Mouse (Mus musculus) adrenal gland, postnatal 4 days (tissue): Measurements from ENCODE around the gene Clip3. TPM values are rescaled to one million over a fixed set of nuclear protein-coding genes. Genes with fewer than 3 reads are reported as not detected.
A peak's percentile ranks its signal among the peaks of the same experiment; 100 is the strongest.

ENCODE experiments used
- DNase-seq, 2 experiments: peaks; one replicate each; pipeline ENCODE4 v3.0.0; 2021 to 2022; ENCODE audit warnings: low spot score in 2 of 2, mixed read lengths in 2 of 2
- long read RNA-seq, 2 experiments: library from polyadenylated mRNA; stranded (forward); transcript quantifications; one replicate each; pipeline ENCODE4 v2.0.0; 2021
- total RNA-seq, 2 experiments: library from RNA; stranded (reverse); gene quantifications; 2 replicates each; pipeline ENCODE4 v1.2.3; 2021

The Clip3 gene
- total RNA-seq: 10 to 100 TPM; 50.8 to 59.8 TPM
- long read RNA-seq, experiment 1, partial matches to known transcripts: 1 of 5 reads
- long read RNA-seq, experiment 1, other reads (novel, unspliced or antisense): 4 of 5 reads
- long read RNA-seq, experiment 2, partial matches to known transcripts: 2 of 7 reads
- long read RNA-seq, experiment 2, other reads (novel, unspliced or antisense): 5 of 7 reads

DNA sequence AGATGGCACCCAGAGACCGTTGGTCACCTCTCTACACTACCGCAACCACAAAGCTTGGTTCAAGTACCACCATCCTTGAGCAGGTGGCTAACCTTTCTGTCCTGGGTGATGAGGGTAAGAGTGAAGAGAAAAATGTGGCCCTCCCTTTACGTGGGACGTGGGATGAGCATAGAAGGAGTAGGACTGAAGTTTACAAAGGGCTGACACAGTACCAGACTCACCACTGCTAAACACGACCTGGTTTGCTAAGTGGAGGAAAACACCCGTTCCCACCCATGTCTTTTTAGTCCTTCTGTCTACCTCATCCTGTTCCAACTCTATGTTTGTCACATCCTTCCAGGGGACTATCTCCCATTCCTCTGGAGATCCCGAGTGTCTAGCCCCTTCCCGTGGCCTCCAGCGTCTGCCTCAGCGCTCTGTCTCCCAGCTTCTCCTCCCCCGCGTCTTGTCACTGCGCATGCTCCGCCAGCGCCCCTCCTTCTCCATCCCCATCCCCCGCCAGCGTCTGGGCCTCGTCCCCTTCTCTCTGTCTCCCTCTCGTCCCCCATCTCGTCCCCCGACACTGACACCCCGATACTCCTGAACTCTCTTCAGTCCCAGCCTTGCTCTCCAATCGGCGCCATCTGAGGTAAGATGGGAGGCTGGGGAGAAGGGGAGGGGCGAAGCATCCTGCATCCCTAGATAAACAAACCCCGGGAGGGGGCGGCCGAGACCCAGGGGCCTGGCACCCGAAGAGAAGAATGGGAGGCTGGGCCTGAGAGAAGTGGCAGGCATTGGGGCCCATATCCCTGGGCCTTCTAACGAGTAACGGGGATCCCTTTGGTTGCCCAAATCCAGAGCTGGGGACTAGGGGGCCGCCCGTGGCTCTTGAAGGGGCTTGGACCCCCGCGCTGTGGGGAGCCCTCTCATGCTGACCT lies at the start of gene Clip3:
Clip3 (plus strand) TSS at position 514 of the 917 bp plus-strand sequence.
- peak in 1 of 2 experiments; percentile 37 for DNase-seq

DNA sequence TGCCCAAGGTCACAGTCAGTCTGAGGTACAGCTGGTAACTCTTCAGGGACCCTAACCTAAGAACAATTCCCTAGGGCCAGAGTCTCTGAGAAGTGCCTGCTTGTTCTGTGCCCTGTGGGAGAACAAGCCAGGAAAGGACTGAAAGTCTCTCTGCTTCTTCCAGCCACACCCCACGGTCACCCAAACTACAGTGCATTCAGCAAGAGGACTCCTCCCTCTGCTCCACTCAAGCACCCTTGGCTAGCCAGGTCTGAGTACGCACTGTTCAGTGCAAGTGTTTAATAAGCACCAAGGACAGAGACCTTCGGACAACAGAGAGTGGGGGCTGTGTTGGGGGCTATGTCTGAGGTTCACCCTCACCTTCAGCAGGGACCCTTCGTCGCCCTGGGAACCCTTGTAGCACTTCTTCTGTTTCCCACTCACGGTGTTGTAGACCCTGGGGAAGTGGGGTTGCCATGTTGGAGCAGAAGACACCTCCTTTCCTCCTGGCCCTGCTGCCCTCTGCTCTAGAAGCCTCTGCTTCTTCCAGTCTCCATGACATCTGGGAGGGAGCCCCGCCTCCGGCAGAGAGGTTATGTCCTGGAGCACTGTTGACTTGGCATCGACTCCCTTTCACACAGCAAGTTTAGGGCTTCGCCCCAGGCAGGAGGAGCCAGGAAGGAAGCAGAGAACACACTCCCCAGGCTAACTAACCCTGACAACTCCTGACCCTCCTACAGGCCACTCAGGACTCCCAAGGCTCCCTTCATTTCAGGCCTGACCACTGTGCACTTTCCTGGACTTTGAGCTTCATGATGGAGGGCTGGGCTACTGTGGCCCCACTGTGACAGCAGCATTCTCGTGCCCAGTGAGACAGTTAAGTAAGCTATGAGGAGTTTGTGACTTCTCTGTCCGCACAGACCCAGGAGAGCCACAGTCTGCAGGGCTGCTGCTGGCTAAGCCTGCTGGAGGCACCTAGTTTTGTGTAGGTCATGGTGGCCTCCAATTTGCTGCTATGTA lies 39.3 kb upstream of the Clip3 start:
- no peak for DNase-seq

DNA sequence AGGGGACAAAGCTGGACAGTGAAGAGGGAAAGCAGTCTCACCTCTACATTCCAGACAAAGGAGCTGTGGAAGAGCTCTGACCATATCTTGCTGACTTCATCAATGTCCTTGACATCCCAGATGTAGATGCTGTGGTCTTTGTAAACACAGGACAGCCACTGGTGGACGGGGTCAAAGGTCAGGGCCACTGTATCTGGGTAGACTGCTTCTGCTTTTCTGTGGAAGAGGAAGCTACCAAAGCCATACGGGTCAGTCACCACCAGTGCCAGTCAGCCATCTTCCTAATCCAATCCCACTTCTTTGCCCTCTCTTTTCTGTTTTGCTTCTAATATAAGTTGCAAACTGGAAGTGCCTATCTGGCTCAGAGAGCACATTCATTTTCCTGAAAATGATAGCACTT lies 26.5 kb upstream of the Clip3 start:
- DNase-seq: no peak

DNA sequence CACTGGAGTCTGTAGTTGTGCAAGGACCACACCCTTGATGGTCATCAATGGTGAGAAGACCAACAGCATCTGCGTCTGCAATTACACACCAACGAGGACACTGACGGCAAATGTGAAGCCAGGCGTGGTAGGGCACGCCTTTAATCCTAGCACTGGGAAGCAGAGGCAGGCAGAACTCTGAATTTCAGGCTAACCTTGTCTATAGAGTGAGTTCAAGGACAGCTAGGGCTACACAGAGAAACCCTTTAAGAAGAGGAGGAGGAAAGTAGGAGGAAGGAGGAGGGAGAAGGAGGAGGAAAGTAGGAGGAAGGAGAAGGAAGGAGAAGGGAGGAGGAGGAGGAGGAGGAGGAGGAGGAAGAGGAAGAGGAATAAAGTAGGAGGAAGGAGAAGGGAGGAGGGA lies 26.0 kb upstream of the Clip3 start:
- no peak for DNase-seq

DNA sequence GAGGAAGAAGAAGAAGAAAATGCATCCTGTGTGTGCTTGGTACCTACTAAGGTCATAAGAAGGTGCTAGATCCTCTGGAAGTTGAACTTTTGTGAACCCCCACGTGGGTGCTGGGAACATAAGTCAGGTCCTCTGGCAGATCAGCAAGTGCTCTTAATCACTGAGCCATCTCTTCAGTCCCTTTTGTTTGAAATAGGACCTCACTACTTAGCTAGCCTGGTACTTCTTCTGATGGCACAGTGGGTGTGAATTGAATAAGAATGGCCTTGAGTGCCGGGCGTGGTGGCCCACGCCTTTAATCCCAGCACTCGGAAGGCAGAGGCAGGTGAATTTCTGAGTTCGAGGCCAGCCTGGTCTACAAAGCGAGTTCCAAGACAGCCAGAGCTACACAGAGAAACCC lies 25.6 kb upstream of the Clip3 start:
- no peak for DNase-seq

DNA sequence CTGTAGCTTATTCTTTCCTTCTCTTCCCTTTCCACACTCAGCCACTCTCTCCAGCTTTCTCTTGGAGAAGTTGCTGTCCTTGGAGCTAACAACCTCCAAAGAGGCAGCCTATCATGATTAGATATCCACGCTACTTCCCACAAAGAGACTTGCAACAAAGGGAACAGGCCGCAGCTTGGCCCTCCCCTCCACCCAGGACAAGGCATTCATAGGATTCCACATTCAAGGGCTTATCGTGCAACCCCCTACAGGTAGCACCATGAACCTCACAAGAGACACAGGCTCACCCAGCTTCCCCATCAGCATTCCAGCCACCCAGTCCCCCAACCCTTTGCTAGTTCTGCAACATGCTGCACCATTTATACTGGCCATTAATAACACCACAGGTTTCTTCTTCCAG lies 24.7 kb upstream of the Clip3 start:
- no peak for DNase-seq

DNA sequence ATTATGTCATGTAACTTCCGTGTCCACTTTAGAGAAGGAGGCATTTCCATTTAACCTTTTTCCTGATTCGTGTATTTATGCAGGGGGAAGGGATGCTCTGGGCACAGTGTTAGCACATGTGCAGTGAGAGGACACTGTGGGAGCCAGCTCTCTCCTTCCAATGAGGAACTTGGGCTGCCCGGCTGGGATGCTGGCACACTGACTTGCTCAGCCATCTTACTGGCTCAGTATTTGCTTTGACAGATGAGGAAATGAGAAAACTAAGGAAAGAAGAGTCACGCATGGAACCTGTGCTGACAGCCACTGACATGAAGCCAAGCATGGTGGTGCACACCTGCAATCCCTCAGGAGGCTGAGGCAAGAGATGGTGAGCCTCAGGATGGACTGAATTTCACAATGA lies 21.9 kb upstream of the Clip3 start:
- no peak for DNase-seq

DNA sequence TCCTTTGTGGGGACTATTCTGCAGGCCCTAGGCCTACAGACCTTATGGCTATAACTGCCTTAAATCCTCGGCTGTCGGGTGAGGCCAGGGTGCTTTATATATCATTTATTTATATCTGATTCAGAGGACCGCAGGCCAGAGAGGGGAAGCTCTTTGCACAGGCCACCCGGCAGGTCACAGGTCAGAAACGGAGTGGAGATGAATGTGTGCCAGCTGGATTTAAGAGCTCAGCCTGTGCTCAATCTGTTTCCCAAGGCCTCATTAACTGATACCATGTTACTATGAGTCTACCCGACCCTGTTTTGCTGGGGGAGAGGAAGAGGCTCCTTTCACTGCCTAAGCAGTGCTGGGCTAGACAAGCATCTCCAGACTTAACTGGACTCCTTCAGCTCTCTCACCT lies 17.1 kb upstream of the Clip3 start:
- no peak for DNase-seq

DNA sequence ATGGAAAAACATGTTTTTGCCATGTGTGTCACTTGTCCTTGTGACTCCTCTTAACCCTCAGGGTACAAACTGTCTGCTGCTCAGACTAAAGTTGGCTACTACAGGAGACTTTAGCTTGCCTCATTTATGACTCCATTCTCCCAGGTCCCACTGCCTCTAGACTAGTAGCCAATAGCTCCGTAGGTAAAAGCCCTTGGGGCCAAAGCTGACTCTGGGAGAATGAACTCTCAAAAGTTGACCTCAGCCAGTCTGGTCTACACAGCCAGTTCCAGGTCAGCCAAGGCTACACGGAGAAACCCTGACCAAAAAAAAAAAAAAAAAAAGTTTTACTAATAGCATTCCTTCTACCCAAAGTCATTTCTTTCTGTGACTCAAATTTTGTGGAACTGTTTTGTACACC lies 12.6 kb upstream of the Clip3 start:
- no peak for DNase-seq

DNA sequence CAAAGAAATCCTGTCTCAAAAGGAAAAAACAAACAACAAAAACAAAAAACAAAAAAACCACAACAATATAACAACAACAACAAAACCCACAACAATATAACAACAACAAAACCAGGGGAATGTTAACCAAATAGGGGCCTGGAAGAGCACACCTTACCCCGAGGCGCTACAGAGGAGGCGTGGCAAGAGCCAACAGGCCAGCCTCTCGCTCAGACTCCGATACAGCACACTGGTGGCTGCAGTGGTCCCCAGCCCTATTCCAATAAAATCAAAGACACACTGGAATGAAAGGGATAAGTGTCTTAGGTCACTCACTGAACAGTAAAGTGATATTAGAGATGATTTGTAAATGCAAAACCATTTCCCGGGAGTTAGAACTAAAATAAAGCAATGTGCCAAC lies 12.0 kb upstream of the Clip3 start:
- DNase-seq: no peak

DNA sequence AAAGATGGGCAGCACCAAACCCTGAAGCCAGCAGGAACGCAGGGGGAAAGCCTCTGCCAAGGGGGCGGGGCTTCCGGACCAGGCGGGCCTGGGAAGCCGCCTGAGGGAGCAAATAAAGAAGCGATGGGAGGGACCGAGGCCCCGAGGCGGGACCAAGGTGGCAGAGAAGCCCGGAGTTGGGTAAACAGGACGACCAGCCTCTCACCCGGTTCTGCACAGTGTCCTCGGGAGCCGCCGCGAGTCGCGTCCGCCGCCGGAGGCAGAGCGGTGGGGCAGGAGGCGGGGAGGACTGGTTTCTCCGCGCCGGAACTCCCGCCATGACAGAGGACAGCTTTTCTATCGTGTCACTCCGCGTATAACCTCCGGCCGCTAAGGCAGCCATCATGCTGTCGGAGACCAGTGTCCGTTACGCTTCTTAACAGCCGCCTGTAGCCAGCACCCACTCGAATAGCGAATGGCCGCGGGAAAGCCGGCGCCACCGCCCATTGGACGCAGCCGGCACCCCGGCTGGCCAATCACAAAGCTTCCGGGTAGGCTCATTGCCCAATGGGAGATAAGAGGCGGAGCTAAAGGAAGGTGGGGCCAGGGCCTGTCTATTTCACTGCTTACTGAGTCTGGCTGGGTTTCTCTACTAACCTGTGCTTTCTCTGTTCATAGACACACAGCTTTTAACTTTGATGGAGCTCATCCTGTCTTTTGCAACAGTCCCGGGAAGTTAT lies 11.4 kb upstream of the Clip3 start, which contains the start of the genes Thap8 and Wdr62:
Thap8 (plus strand) TSS at position 144 of the 719 bp plus-strand sequence.
Wdr62 (minus strand) TSS at position 469 of the 719 bp plus-strand sequence.
- peak; percentile 75 to 77 for DNase-seq

DNA sequence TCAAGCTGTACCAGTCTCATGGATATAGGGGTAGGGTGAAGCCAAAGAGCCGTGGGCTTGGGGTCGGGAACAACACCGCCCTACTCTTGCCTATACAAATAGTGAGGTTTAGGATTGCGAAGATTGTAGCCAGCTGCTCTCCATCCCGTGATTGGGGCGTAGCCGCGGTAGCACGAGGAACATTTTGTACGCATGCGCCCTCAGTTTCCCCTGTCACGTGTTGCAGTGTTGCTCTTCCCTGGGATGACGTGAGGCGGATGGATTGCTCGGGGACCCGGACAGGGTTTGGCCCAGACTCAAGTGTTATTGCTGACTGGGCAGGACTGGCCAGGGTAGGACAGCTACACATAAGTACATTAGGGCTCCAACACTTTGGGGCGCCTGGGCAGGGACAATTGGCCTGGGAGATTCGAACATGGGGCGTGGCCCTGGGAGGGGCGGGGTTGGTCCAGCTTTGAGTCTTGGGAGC lies 10.8 kb upstream of the Clip3 start:
- DNase-seq: peak; percentile 57

DNA sequence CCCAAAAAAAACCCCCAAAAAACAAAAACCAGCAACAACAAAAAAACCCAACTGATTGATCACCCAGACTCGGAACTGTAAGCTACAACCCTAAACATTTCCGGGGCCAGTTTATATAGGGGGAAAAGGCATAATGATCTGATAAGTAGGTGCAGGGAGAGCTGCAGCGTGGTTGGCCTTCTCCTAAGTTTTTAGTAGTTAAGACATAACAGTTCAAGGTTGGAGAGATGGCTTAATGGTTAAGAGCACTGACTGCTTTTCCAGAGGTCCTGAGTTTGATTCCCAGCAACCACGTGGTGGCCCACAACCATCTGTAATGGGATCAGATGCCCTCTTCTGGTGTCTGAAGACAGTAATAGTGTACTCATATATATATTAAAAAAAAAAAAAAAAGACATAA lies 10.0 kb upstream of the Clip3 start:
- DNase-seq: no peak

DNA sequence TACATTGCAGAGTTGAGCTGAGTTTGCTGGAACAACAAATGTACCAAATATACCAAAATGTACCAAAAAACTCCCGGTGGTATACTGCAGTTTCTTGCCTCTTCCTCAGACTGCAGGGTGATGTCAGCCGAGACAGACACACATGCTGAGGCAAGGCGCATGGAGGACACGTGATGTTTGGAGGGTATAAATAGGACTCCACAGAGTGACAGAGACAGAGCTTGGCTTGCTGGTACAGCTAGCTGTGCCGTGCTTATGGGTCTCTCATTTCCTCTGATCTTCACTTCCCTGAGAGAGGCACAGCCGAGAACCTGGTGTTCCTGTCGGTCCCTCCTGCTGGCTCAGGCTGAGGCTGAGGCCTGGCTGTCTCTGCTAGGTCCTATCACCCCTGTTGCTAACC lies 8.8 kb upstream of the Clip3 start:
- no peak for DNase-seq

DNA sequence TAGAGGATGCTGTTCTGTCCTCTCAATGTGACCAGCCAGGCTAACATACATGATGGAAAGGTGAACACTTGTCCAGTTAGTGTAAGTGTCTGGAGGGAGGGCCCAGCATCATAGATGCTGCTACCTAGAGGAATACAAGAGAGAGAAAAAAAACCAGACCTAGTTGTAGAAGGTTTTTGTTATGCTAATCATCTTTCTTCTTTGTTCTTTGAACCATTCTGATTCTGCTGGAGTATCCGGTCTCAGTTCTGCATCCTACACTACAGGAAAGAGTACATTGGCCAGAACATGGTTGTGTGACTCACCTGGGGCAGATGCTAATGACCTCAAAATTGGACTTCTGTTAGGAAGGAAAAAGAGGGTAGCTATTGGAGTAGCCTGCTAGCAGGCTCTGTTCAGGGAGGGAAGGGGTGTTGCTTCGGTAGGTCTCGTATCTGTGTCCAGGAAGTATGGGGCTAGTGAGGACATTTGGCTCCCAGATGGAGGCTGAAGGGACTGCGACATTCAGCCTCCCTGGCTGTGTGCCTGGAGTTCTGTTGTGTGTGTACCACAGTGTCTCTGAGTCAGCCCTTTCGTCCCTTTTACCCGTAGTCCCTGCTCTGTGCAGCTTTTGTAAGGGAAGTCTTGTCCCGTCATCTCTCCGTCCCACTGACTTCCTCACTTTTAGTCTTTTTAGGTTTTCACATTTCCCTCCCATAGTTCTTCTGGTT lies 4.7 kb upstream of the Clip3 start:
- DNase-seq: no peak

DNA sequence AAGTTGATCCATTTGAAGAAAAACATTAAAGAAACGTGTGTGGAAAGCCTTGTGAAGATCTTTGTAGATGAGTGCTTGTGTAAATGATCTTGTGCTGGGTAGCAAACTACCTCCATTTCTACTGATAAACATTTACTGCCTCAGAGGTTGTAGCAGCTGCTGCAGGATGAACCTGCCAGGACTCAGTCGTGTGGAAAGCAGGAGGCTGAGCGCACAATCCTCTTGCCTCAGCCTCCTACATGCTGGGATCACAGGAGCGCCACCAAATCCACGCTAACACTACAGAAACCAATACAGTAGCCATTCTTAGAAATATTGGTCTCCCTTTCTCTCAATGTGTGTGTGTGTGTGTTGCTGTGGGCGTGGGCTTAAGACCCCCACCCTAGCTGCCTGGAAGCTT lies 3.5 kb upstream of the Clip3 start:
- DNase-seq: no peak

DNA sequence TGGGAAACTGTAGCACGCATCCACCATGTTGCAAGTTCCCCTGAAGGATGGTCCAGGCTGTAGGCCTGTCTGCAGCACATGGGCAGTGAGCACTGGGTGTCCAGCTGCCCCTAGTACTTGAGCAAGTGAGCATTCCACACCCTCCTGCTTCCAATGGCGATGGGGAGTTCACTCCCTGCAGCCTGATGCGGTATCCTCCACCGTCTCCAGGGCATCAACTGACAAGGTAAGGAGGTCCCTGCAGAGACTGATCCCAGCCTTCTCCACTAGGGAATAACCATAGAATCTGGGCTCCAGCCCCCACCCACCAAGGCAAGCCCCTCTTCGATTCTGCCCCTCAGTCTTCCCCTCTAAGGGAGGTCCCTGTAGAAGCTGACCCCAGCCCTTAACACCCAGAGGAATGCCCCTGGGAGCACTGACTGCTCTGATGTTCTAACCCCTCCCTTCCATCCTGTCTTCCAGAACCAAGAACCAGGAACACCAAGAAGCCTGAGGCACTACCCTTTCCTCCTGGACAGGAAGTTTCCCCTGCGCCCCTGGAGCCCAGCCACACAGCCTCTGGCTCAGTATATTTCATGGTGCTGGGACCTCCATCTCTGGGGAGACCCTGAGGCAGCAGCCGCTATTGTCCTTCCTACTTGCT lies 2.3 kb upstream of the Clip3 start:
- no peak for DNase-seq

DNA sequence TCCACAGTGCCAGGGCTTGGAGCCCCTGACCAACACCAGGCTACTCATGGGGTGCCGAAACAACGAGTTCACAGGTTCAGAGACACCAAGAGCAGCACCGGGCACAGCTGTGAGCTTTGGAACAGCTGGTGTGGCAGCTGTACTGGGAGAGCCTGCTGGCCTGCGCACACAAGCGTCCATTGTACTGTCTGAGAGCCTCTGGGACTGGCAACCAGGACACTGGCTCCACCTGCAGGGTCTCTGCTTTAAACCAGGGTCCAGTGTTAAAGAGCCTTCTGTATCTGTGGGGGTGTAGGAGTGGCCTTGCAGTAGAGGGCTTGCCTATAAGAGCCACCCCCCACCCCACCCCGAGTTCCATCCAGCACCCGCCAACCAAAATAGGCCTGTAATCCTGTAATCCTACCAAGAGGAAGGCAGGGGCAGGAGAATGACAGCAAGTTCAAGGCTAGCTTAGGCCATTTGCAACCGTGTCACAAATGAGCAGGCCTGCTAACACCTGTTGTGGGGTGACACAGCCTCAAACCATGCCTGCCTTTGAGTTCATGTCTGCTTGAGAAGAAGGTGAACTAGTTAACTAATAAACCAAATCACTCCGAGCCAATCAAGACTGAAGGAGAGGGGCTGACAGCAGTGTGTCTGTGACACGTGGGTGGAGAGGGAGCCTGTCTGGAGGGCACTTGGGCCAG lies 1.7 kb upstream of the Clip3 start:
- DNase-seq: no peak

DNA sequence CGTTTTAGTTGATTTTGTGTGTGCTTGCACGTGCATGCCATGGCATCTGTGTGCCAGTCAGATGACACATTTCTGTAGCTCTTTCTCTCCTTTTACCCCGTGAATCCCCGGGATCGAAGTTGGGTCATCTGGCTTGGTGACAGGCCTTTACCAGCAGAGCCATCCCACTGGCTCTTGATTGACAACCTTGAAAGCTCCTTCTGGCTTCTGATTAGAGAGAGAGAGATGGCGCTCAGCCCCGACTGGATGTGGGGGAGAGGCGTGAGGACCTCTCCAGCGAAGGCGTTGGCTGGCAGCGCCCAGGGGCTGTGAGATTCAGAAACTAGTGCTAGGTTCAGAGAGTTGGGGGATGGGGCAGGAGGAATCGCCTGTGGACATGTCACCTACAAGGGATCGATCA lies 2.3 kb downstream of the Clip3 start:
- no peak for DNase-seq
